Mouse (Mus musculus) embryo, embryonic 11 days (tissue): ENCODE results near the gene Vwa3b.
"Not testable (repeated sequence)": the region's sequence is repeated elsewhere in the genome, so short reads cannot be mapped to it uniquely, and the experiment has no call there.

Source experiments
- DNase-seq: peaks from one replicate; pipeline ENCODE4 v3.0.0-alpha.2; 2015

The Vwa3b gene

DNA sequence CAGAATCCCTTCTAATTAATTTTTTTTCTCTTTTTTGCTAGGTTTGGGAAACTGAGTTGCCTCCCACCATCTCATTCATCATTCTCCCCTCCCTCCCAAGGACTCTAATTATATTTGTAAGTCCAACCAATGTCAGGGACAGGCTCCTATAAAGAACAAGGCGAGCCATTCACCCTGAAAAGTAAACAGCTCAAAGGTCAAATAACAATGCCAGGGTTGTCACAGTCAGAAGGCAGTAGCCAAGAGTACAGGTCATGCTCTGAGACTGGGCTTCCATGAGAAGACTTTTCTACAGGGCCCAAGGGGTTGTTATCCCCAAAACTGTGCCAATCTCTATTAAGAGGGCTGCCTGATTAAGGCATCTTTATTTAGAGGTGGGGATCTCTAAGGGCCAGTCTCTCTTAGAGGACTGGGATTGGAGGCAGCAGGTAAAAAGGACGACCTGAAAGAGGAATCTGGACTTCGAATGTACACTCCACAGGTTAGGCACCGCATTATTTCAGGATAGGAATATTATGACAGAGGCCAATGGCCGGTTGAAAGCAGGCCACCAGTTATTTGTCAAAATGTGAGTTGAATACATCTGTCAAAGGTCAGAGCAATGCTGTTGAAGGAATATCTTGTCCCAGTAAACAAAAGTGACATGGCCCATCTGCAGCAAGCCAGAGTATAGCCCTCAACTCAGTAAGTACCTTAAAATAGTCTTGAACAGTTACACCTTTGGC is at the start of gene Vwa3b:
Gene Vwa3b (plus strand): TSS at position 635 of the 725 bp plus-strand sequence.
- DNase-seq, result no peak

- DNase-seq, result no peak
These were observed 49.6 kb upstream of the Vwa3b start for GRCm38 (mm10) chr1:36976770-36977169.

GRCm38 (mm10) chr1:36982191-36982961 is 44.0 kb upstream of the Vwa3b start:
- DNase-seq, result no peak

DNA sequence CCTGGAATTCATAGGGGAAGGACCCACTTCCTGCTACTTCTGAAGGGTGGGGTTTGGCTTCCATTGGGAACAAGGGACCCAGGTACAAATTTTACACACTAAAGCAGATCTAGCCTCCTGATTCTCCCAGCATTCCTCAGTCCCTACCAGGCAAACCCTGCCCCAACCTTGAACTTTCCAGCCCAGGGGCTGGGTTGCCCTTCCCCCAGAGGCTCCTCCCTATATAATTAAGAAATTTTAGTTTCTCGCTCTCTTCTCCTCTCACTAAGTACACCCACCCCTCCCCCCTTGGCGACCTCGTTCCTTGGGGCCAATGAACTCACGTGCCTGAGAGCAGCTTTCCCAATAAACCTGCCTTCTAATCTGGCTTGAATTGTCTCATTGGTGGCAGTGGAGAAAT is 42.6 kb upstream of the Vwa3b start:
- no peak for DNase-seq

DNA sequence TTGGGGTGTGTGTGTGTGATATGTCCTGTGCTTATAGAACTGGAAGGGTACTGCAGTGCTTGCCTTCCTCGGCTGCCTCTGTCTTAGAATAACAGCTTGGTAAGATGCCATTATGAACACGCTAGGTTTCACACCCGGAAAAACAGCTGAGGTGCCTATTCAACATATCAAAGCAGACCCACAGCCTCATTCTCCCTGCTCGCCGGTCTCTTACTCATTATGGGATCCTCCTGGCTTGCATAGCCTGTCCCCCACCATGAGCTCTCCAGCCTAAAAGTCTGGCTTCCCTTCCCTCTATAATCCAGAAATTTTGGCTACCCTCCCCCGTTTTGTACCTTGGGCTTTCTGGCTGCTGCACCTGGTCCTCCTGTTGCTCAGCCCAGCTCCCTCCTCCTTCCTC is 42.0 kb upstream of the Vwa3b start:
- DNase-seq, result no peak

- no peak for DNase-seq
These were observed 40.5 kb upstream of the Vwa3b start for GRCm38 (mm10) chr1:36985896-36986295.

DNA sequence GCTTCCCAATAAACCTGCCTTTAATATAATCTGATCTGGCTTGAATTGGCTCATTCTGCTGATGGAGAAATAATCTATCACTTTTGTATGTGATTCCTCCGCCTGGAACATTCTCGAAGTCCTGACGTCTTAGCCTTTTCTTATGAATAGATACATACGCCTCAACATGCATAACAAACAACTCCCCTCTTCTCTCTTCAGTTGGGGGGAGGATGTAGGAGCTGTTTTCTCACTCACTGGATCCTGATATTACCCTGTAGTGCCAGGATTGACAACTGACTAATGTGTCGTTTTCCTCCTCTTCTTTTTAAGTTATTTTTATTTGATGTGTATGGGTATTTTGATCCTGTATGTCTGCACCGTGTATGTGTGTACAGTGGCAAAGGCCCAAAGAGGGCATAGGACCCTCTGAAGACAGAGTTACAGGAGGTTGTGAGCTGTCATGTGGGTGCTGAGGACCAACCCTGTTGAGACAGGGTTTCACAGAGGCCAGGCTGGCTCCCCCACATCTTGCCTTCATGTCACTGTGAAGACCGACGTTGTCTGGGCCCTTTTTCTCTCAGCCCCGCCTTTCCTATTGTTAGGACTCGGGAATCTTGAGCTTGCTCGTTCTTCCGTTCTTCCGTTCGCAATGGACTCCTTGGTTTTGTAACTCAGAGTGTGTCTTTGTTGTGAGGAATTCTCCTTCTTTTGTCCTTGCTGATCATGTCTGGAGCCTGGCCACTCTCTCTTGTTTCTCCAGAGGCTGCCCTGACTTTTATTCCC is 39.8 kb upstream of the Vwa3b start:
- DNase-seq, result no peak

DNA sequence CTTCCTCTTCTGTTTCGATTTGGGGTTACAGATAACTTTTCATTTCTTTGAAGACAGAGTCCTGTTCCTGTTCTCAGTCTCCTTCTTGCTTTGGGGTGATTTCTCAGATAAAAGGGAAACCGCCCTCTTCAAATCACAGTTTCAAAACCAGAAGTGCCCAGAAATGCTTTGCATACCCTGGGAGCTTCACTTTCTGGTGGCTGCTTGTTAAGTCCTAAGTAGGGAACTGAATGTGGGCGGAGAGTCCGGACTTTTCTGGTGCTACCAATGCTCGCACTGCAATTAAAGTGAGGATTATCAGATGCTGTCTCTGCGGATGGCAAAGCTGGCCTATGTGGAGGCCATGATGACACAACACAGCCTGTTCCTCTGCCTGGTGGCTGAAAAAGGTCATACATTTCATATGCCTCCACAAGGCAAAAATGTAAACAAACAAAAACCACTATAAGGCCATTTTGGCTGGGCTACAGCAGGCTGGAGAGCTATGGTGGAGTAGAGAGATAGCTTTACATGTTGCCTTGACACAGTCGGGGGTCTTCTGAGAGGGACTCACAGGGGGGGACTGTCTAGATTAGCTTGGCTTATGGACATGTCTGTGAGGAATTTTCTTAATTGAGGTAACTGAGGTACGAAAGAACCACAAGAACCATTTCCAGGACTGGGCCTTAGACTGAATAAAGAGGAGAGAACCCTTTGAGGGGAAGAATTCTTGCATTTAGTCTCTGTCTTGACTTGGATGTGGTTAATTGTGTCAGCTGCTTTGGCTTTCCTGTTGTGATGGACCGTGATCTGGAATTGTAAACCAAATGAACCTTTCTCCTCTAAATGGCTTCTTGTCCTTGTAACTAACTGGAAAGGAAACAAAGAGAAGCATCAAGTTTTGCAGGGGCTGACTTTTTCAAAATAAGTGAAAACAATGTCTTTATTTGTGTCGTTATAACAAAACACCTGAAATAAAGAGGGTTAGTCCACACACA is 38.9 kb upstream of the Vwa3b start:
- no peak for DNase-seq

- no peak for DNase-seq
These were observed 38.2 kb upstream of the Vwa3b start for GRCm38 (mm10) chr1:36988161-36988560.

DNA sequence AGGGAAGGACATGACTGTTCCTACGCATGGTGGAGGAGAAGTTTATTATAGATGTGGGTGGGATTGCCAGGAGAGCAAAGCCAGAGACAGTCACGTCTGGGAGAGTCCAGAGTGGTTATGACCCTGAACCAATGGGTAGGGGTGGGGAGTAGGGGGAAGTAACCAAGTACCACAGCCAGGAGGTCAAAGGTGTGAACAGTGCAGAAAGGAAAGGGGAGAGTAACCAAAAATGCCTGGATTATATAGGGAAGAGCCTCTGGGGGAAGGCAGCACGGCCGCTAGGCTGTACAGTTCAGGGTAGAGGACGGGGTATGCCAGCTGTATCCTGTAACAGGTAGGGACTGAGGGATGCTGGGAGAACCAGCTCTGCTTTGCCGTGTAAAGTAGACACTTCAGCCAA is 37.8 kb upstream of the Vwa3b start:
- DNase-seq, result no peak

- DNase-seq, result no peak
These were observed 32.1 kb upstream of the Vwa3b start for GRCm38 (mm10) chr1:36994296-36994695.

GRCm38 (mm10) chr1:36995760-36996159 is 30.6 kb upstream of the Vwa3b start:
- no peak for DNase-seq

DNA sequence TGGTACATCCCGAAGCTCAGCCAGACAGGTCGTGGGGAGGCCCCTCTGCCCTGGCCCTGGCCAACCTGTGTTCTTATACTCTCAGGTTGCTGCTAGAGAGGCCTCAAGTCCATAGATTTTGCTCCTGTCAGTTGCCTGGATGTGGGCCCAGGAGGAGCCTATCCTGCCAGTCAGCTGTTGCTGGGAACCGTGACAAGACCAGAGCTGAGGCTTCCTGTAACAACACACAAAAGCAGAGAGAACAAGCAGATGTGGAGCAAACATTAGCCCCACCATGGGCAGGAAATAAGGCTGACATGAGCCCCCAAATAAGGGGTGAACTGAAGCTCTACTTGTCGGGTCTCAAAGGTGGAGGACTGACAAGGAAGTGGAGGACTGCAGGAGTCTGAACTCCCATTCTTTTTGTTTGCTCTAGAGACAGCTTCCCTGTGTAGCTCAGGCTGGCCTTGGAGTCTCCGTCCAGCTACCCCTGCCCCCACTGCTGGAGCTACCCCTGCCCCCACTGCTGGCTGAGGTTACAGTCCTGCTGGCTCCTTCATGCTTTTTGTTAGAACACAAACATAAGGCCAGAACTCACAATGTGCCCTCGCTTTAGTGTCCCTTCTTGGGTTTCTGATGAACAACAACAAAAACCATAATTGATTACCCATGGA is 29.7 kb upstream of the Vwa3b start:
- DNase-seq, result peak; percentile 18

DNA sequence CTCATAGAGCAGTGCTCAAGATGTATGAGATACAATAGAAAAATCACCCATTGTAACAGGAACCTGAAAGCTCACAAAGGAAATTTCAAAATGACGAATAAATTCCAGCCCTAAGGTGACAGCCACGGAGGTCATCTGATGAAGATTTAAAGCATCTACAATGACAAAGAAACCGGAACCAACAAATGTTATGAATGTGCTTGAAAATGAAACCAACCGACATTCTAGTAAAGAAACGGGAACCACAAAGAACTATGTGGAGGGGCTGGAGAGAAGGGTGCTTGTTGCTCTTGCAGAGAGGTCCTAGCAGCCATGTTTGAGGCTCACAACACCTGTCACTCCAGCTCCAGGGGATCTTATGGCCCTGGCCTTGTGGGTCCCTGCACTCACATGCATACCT is 26.1 kb upstream of the Vwa3b start:
- DNase-seq, result no peak

DNA sequence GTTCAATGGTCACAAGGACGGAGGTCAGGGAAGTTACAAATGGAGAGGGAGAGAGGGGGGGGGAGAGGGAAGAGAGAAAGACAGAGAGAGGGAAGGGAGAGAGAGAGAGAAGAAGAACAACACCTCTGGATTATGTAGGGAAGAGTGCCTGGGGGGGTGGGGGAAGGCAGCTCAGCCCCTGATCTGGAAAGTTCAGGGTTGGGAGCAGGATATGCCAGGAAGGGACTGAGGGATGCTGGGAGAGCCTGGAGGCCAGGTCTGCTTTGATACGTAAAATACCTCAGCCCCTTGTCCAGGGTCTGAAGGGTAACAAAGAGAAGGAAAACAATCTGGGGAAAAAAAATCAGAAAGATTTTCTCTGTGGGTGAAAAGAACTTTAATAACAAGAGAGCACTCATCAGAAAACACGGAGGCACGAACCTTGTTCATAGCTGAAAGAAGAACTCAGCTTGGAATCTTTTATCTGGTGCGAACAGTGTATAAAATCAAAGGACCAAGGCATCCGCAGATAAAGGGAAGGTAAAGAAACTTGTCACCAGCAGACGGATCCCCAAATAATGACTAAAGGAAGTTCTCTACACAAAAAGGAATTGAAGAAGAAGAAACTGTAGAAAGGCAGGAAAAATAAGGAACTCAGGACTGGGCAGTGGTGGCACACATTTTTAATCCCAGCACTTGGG is 24.6 kb upstream of the Vwa3b start:
- no peak for DNase-seq

DNA sequence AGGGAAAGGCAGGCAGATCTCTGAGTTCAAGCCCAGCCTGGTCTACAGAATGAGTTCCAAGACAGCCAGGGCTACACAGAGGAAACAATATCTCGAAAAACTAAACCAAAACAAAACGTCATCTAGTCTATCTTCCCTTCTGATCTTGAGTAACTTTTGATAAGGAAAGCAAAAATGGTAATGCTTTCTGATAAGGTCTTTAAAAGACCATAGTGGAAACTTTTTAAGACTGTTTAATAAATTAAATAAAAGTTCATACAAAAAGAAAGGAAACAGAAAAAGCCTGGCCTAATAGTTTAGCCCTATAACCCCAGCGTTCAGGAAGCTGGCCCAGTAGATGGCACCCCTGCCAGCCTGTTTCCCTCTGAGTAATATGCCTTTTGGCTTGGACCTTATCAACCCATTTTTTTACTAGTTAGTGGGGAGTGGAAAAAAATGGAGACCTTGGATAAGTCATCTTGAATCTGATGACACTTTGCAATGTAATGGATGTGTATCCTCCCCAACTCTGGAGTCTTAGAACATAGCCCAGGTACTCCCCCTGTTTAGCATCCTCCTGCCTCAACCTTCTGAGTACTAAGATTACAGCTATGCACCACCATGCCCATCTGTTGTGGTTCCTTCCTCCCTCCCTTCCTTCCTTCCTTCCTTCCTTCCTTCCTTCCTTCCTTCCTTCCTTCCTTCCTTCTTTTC is 23.9 kb upstream of the Vwa3b start:
- DNase-seq, result no peak

- no peak for DNase-seq
These were observed 21.9 kb upstream of the Vwa3b start for GRCm38 (mm10) chr1:37004533-37004932.

DNA sequence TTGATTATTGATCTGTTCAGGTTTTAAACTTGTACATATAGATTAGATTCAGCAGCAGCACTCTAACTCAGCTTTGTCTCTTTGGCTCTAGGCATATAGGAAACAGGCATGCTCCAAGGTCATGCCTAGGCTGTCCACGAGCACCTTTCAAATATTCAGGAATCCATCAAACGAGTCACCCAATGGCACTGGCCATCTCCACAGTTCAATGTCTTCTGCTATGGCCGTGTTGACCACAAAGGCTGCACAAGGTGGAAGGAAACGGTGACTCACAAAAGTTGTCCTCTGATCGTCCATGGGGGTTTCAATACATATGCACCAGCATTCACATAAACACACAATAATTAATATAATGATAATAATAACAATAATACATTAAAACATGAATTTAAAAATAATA is 21.4 kb upstream of the Vwa3b start:
- no peak for DNase-seq

DNA sequence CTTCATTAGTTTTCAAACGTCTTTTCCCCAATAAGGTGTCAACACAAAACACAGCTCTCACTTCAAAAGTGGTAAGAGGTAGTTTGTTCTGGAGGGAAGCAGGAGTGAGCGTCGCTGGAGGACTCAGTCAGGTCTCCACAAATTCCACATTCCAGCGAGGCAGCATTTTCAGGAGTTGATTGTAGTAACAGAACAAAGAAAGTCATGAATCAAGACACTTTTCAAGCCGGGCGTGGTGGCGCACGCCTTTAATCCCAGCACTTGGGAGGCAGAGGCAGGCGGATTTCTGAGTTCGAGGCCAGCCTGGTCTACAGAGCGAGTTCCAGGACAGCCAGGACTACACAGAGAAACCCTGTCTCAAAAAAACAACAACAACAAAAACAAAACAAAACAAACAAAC is 19.9 kb upstream of the Vwa3b start:
- DNase-seq, result not testable (repeated sequence)

- DNase-seq, result no peak
These were observed 16.5 kb upstream of the Vwa3b start for GRCm38 (mm10) chr1:37009880-37010279.
